Mouse (Mus musculus): ENCODE data around the gene Kcnma1.

GRCm38 (mm10) chr14:23989696-23990095 lies 24.6 kb downstream of the Kcnma1 start:
- TF ChIP-seq CTCF (IDR thresholded peaks at IDR 0.05 in 2 of 3, conservative IDR thresholded peaks at IDR 0.05 in 1 of 3; ENCODE audit: control insufficient read depth in 1 of 3, insufficient read depth in 1 of 3, low read depth in 2 of 3, low read length in 3 of 3, poor library complexity in 1 of 3, severe bottlenecking in 1 of 3) (no peak), USF1 (IDR thresholded peaks at IDR 0.05; ENCODE audit: low read depth, low read length) (no peak), MXI1 (IDR thresholded peaks at IDR 0.05; ENCODE audit: low read depth, low read length) (no peak), UBTF (IDR thresholded peaks at IDR 0.05; ENCODE audit: borderline replicate concordance, insufficient read depth, low read depth, low read length) (no peak), ETS1 (IDR thresholded peaks at IDR 0.05; ENCODE audit: low read depth, low read length) (no peak)

Data from MEL (cell line).